Mouse (Mus musculus) erythroblast, embryonic 14.5 days (primary cell): ENCODE data around the gene Cox4i1. TPM values are rescaled to one million over a fixed set of nuclear protein-coding genes. Genes with fewer than 3 reads are reported as not detected.

ENCODE experiments used
- H3K27me3 ChIP-seq: 2 replicates; pipeline ENCODE4 v1.6.1; 2012; ENCODE audit warnings: inconsistent platforms; ENCODE audit not compliant: control insufficient read depth
- H3K36me3 ChIP-seq: 2 replicates; pipeline ENCODE4 v1.6.1; 2012; ENCODE audit warnings: mild to moderate bottlenecking, inconsistent platforms; ENCODE audit not compliant: control insufficient read depth
- H3K4me1 ChIP-seq: 2 replicates; pipeline ENCODE4 v1.6.1; 2012; ENCODE audit warnings: inconsistent platforms; ENCODE audit not compliant: control insufficient read depth
- H3K4me3 ChIP-seq: replicated peaks from 2 replicates; pipeline ENCODE3; 2012; ENCODE audit warnings: moderate library complexity, mild to moderate bottlenecking, inconsistent platforms
- H3K9me3 ChIP-seq: 2 replicates; pipeline ENCODE4 v1.6.1; 2012; ENCODE audit warnings: low read length, inconsistent platforms, mixed read lengths; ENCODE audit not compliant: control insufficient read depth
- GATA1 ChIP-seq: IDR thresholded peaks from 2 replicates; pipeline ENCODE4 v1.6.1; 2012; ENCODE audit warnings: low read length, inconsistent platforms, mixed read lengths
- TAL1 ChIP-seq: IDR thresholded peaks from 3 replicates; pipeline ENCODE4 v1.6.1; 2012; ENCODE audit warnings: low read length, inconsistent platforms, mixed read lengths
- polyA plus RNA-seq: library from polyadenylated mRNA; stranded (reverse); fragments of >175 nt; gene quantifications from 2 replicates; pipeline ENCODE4 v1.2.3, GENCODE M21; 2012

Gene Cox4i1
- polyA plus RNA-seq, 1 experiment, result 36.9 TPM

DNA sequence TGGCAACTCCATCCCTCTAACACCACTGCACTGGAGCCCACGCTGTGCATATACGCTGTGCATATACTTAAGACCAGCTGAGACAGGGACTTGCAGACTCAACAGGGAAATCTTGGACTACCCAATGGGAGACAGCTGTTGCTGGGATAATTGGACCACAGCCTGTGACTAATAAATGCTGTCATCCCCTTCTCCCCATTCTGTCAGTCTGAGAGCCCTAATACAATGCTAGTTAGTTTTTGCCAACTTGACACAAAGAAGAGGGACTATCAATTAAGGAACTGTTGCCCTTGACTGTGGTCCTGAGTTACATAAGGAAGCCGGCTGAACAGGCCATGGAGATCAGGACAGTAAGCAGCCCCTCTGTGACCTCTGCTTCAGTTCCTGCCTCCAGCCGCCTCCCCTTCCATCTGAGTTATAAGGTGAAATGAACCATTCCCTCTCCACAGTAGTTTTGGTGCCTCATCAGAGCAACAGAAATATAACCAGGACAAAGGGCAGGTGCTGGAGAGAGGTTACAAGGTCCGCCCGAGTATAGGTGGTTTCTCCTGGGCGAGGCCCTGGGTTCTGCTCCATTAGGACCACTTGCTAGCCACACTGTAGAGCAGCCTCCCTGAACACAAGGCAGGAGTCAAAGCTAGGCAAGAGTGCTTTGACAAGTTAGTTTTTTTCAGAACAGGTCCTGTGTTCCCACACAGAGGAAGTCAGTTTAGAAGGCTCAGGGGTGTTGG, 11.5 kb upstream of the Cox4i1 start:
- Histone ChIP-seq H3K36me3 (peaks cover 86% of the 10 kb centered on the region), H3K4me3 (no peak overlapping the region), H3K4me1 (peaks cover 1% of the 10 kb centered on the region; the same call in 1 of the 2 replicates), H3K27me3 (no peaks in the 10 kb centered on the region), H3K9me3 (no peaks in the 10 kb centered on the region)
- no peak for TF ChIP-seq GATA1
- no peak for TF ChIP-seq TAL1

DNA sequence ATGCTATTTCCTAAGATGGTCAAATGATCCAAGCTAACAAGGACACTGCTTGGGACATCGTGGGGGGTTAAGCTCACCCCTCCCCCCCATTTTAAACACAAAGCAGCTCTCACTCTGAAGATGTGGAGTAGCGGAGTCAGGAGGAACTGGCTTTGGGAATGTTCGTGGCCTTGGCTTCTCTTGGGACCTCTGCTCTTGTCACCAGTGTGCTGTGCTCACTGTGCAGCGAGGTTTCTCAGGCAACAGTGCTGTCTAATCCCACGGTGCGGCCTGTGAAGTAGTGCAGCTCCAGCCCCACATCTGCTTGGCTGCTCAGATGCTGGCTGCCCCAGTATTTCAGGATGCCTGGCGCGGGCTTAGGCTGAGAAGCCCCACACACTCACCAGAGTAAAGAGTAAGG, 10.6 kb upstream of the Cox4i1 start:
- TF ChIP-seq TAL1 (no peak), GATA1 (no peak)
- Histone ChIP-seq H3K4me3 (no peak overlapping the region), H3K9me3 (no peaks in the 10 kb centered on the region), H3K36me3 (peaks cover 90% of the 10 kb centered on the region), H3K27me3 (no peaks in the 10 kb centered on the region), H3K4me1 (peaks cover 1% of the 10 kb centered on the region; the same call in 1 of the 2 replicates)

DNA sequence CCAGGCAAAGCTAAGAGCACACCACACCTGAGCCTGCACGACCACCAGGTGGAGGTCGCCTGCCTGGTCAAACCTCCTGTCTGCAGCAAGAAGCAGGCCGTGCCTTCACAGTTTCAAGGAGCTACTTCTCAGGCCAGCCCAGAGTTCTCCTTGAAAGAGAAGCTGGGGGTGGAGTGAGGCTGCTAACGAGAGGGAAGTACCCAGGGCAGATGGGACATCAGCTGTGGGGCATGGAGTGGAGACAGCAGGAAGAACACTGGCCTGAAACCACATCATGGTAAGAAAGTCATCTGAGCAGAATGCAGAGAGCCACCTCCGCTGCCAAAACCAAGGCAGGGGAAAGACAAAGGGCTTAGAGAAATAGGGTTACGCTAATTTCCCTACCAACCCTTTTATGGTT, 3.5 kb upstream of the Cox4i1 start:
- Histone ChIP-seq H3K4me3 (no peak overlapping the region), H3K27me3 (no peaks in the 10 kb centered on the region), H3K9me3 (no peaks in the 10 kb centered on the region), H3K4me1 (peaks cover 47% of the 10 kb centered on the region), H3K36me3 (peaks cover 57% of the 10 kb centered on the region)
- TF ChIP-seq TAL1 (no peak), GATA1 (no peak)

DNA sequence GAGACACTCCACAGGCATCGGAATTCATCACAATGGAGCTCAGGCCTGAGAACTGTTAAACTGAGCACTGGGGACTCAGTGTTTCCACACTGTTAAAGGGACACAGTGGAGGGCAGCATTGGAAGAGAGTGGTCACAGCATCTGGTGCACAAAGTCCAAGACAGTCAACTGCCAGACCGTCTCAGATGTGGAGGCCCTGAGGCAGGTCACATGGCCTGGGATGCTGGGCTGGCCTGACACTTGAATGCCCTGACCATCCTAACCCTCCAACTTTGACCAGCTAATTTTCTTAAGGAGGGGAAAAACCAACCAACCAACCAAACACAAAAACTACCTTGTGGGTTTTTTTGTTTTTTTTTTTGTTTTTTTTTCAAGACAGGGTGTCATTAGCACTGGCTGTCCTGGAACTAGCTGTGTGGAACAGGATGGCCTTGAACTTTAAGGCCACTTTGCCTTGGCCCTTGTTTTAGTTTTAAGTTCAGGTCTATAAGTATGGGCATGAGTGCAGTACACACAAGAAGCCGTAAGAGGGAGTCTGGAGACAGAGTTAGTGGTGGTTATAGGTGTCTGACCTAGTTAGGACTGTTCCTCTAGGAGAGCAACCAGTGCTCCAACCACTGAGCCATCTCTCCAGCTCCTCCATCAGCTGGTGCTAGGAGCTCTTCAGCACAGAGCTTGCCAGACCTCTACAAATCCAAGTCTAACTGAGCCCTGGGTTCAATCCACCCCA, 2.1 kb upstream of the Cox4i1 start:
- no peak for TF ChIP-seq TAL1
- Histone ChIP-seq H3K36me3 (peaks cover 57% of the 10 kb centered on the region), H3K4me3 (peak overlapping the region; percentile 89), H3K27me3 (no peaks in the 10 kb centered on the region), H3K9me3 (no peaks in the 10 kb centered on the region), H3K4me1 (peaks cover 56% of the 10 kb centered on the region)

DNA sequence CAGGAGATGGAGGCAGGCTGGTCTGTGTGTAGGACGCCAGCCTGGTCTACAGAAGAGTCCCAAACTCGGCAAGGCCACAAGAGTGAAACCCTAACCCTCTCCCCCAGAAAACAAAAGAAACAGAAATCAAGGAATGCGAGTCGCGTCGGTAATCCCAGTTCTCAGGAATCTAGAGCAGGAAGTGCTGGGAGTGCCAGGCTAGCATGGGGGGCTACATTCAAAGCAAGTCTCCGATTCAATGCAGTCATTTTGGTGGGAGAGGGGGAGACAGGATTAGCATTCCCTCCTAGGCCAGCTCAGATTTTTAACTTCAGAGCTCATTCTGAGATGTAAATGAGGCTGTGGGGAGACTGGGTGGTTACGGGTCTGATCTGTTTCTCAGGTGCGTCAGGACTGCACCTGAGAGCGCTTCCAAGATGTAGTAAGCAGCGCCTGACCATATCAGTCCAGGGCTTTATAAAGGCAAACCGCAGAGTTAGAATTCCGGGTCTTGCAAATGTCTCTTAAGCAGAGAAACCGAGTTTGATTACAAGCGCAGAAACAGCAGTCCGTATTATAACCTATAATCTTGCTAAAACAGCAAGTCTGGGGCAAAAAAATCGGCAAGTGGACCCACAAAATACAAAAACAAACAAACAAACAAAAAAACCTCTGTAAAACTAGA, 1.1 kb upstream of the Cox4i1 start:
- peaks cover 62% of the 10 kb centered on the region for H3K36me3 ChIP-seq
- H3K27me3 ChIP-seq, result no peaks in the 10 kb centered on the region
- no peaks in the 10 kb centered on the region for H3K9me3 ChIP-seq
- peaks cover 60% of the 10 kb centered on the region for H3K4me1 ChIP-seq
- TF ChIP-seq GATA1 (no peak), TAL1 (no peak)
- H3K4me3 ChIP-seq, result peak overlapping the region; percentile 89

DNA sequence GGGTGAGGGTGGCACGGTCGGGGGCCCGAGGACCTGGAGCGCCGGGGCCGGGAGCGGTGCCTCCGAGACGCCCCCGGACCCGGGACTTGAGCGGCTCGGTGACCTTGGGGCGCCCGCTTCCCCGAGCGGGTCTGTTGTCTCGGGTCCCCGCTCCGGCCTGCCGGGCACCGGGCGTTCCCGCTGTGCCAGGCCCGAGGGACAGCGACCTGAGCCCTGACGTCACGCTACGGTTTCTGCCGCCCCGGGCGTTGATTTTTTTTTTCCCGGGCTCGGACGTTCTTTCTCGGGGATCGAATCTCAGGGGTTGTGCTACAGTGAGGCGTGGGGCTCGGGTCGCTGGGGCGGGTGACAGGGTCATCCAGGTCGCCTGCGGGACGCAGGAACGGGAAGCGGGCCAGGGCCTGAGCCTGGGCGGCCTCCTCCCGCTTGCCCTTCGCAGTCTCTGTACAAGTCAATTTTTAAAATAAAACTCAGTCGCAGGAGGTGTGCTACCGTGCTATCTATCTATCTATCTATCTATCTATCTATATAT, 418 bp downstream of the Cox4i1 start, which contains the start of gene Emc8:
TSS of gene Emc8 (minus strand) at position 200 of the 532 bp plus-strand sequence.
- Histone ChIP-seq H3K9me3 (no peaks in the 10 kb centered on the region), H3K4me1 (peaks cover 66% of the 10 kb centered on the region), H3K36me3 (peaks cover 65% of the 10 kb centered on the region), H3K4me3 (peak within 1 kb of the TSS; percentile 89), H3K27me3 (no peaks in the 10 kb centered on the region)
- TF ChIP-seq GATA1, result no peak
- TF ChIP-seq TAL1, result no peak

DNA sequence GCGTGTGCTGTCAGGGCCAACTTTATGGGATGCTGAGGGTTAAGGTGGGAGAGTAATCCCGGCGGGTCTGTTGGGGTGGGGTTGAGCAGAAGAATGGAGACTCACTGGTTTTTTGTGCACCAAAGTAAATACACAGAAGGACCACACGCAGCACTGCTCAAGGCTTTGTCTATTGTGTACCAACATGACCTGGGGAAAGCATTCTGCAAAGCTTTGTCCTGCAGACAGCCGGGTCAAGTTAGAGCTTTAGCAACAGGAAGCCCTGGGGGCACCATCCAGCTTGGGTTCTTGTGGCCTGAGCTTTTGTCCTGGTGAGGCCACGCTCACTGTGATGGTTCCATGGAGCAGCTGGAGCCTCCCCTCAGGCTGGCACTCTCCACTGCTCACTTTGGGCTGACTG, 3.8 kb downstream of the Cox4i1 start:
- no peak for TF ChIP-seq TAL1
- TF ChIP-seq GATA1, result no peak
- H3K4me1 ChIP-seq, result peaks cover 39% of the 10 kb centered on the region
- H3K9me3 ChIP-seq, result no peaks in the 10 kb centered on the region
- H3K4me3 ChIP-seq, result no peak overlapping the region
- peaks cover 62% of the 10 kb centered on the region for H3K36me3 ChIP-seq
- H3K27me3 ChIP-seq, result no peaks in the 10 kb centered on the region

DNA sequence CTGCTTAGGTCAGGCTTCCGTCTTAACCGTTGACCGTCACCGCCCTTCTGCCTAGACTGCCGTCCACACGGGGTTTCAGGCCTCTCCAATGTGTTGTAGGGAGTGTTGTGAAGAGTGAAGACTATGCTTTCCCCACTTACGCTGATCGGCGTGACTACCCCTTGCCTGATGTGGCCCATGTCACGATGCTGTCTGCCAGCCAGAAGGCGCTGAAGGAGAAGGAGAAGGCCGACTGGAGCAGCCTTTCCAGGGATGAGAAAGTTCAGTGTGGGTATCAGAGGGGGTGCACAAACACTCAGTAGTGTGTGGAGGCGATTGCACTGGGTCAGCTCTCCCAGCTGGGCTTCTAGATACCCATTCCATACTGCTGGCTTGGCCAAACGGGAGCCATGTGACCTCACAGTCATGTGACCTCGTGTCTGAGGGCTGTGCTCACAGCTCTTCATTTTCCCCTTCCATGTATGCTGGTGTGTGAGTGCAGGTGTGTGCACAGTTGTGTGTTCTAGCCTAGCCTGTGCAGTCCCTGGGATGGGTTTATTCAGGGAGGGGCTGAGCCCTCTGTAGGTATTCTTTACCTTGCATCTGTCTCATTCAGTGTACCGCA, 4.7 kb downstream of the Cox4i1 start:
- no peak overlapping the region for H3K4me3 ChIP-seq
- H3K9me3 ChIP-seq, result no peaks in the 10 kb centered on the region
- H3K4me1 ChIP-seq, result peaks cover 30% of the 10 kb centered on the region
- TF ChIP-seq GATA1 (no peak), TAL1 (no peak)
- H3K36me3 ChIP-seq, result peaks cover 66% of the 10 kb centered on the region
- no peaks in the 10 kb centered on the region for H3K27me3 ChIP-seq
